Mouse (Mus musculus): Measurements from ENCODE around the gene Foxa2. TPM values are rescaled to one million over a fixed set of nuclear protein-coding genes. Genes with fewer than 3 reads are reported as not detected.

The Foxa2 gene
- total and polyA plus RNA-seq, 2 experiments from 2014 or later: not detected

- Histone ChIP-seq H3K4me1 (ENCODE audit: control insufficient read depth, insufficient read depth) (no peaks in the 10 kb centered on the region), H3K36me3 (replicated peaks; ENCODE audit: control insufficient read depth, insufficient read depth, low read length) (no peaks in the 10 kb centered on the region), H3K27me3 (ENCODE audit: control insufficient read depth, insufficient read depth, low read length) (no peaks in the 10 kb centered on the region), H3K4me2 (ENCODE audit: low read depth, low read length) (no peak overlapping the region), H3K27ac (ENCODE audit: low read depth) (no peak overlapping the region), H3K9me3 (replicated peaks; ENCODE audit: control insufficient read depth, low read length) (no peaks in the 10 kb centered on the region), H3K9ac (replicated peaks; ENCODE audit: low read depth, low read length) (no peak overlapping the region), H3K4me3 (ENCODE audit: low read depth, low read length) (no peak overlapping the region)
- 91% methylated on average over 4 of the region's 4 CpGs for WGBS
- ATAC-seq (ENCODE audit: insufficient read depth, low read depth): no peak
- DNase-seq (ENCODE audit: low spot score): no peak
- TF ChIP-seq CTCF (IDR thresholded peaks at IDR 0.05; ENCODE audit: low read depth): no peak
- no peak for TF ChIP-seq EP300 (IDR thresholded peaks at IDR 0.05; ENCODE audit: low read depth)
Observed at GRCm38 (mm10) chr2:148009049-148009448, 37.7 kb downstream of the Foxa2 start.

- no peaks in the 10 kb centered on the region for H3K9me3 ChIP-seq (replicated peaks; ENCODE audit: control insufficient read depth, low read length)
- no peak overlapping the region for H3K4me3 ChIP-seq (ENCODE audit: low read depth, low read length)
- no peaks in the 10 kb centered on the region for H3K27me3 ChIP-seq (ENCODE audit: control insufficient read depth, insufficient read depth, low read length)
- H3K27ac ChIP-seq (ENCODE audit: low read depth): no peak overlapping the region
- WGBS: 43% methylated on average over 7 of the region's 7 CpGs
- DNase-seq (ENCODE audit: low spot score) (no peak), ATAC-seq (ENCODE audit: insufficient read depth, low read depth) (no peak)
- H3K4me2 ChIP-seq (ENCODE audit: low read depth, low read length): no peak overlapping the region
- no peaks in the 10 kb centered on the region for H3K36me3 ChIP-seq (replicated peaks; ENCODE audit: control insufficient read depth, insufficient read depth, low read length)
- no peaks in the 10 kb centered on the region for H3K4me1 ChIP-seq (ENCODE audit: control insufficient read depth, insufficient read depth)
- TF ChIP-seq EP300 (IDR thresholded peaks at IDR 0.05; ENCODE audit: low read depth) (no peak), CTCF (IDR thresholded peaks at IDR 0.05; ENCODE audit: low read depth) (no peak)
- H3K9ac ChIP-seq (replicated peaks; ENCODE audit: low read depth, low read length): no peak overlapping the region
Observed at GRCm38 (mm10) chr2:148004554-148005521, 41.9 kb downstream of the Foxa2 start.

- Histone ChIP-seq H3K4me3 (ENCODE audit: low read depth, low read length) (no peak overlapping the region), H3K36me3 (replicated peaks; ENCODE audit: control insufficient read depth, insufficient read depth, low read length) (no peaks in the 10 kb centered on the region), H3K4me2 (ENCODE audit: low read depth, low read length) (no peak overlapping the region), H3K4me1 (ENCODE audit: control insufficient read depth, insufficient read depth) (no peaks in the 10 kb centered on the region), H3K27me3 (ENCODE audit: control insufficient read depth, insufficient read depth, low read length) (no peaks in the 10 kb centered on the region), H3K9me3 (replicated peaks; ENCODE audit: control insufficient read depth, low read length) (no peaks in the 10 kb centered on the region), H3K27ac (ENCODE audit: low read depth) (no peak overlapping the region), H3K9ac (replicated peaks; ENCODE audit: low read depth, low read length) (no peak overlapping the region)
- DNase-seq (ENCODE audit: low spot score): no peak
- WGBS: 80% methylated on average over 3 of the region's 3 CpGs
- TF ChIP-seq EP300 (IDR thresholded peaks at IDR 0.05; ENCODE audit: low read depth) (no peak), CTCF (IDR thresholded peaks at IDR 0.05; ENCODE audit: low read depth) (no peak)
- no peak for ATAC-seq (ENCODE audit: insufficient read depth, low read depth)
Observed at GRCm38 (mm10) chr2:148003511-148003910, 43.3 kb downstream of the Foxa2 start.

GRCm38 (mm10) chr2:147998206-147998966 is 48.4 kb downstream of the Foxa2 start:
- H3K9me3 ChIP-seq (replicated peaks; ENCODE audit: control insufficient read depth, low read length): no peaks in the 10 kb centered on the region
- no peak overlapping the region for H3K9ac ChIP-seq (replicated peaks; ENCODE audit: low read depth, low read length)
- WGBS: 61% methylated on average over 10 of the region's 10 CpGs
- no peak for DNase-seq (ENCODE audit: low spot score)
- no peak overlapping the region for H3K27ac ChIP-seq (ENCODE audit: low read depth)
- no peaks in the 10 kb centered on the region for H3K27me3 ChIP-seq (ENCODE audit: control insufficient read depth, insufficient read depth, low read length)
- no peak overlapping the region for H3K4me3 ChIP-seq (ENCODE audit: low read depth, low read length)
- no peak for ATAC-seq (ENCODE audit: insufficient read depth, low read depth)
- TF ChIP-seq EP300 (IDR thresholded peaks at IDR 0.05; ENCODE audit: low read depth) (no peak), CTCF (IDR thresholded peaks at IDR 0.05; ENCODE audit: low read depth) (no peak)
- H3K4me2 ChIP-seq (ENCODE audit: low read depth, low read length): no peak overlapping the region
- H3K4me1 ChIP-seq (ENCODE audit: control insufficient read depth, insufficient read depth): no peaks in the 10 kb centered on the region
- H3K36me3 ChIP-seq (replicated peaks; ENCODE audit: control insufficient read depth, insufficient read depth, low read length): no peaks in the 10 kb centered on the region

- Histone ChIP-seq H3K36me3 (replicated peaks; ENCODE audit: control insufficient read depth, insufficient read depth, low read length) (no peaks in the 10 kb centered on the region), H3K4me1 (ENCODE audit: control insufficient read depth, insufficient read depth) (no peaks in the 10 kb centered on the region), H3K4me3 (ENCODE audit: low read depth, low read length) (no peak overlapping the region), H3K27ac (ENCODE audit: low read depth) (no peak overlapping the region), H3K9me3 (replicated peaks; ENCODE audit: control insufficient read depth, low read length) (no peaks in the 10 kb centered on the region), H3K27me3 (ENCODE audit: control insufficient read depth, insufficient read depth, low read length) (no peaks in the 10 kb centered on the region), H3K9ac (replicated peaks; ENCODE audit: low read depth, low read length) (no peak overlapping the region), H3K4me2 (ENCODE audit: low read depth, low read length) (no peak overlapping the region)
- DNase-seq (ENCODE audit: low spot score) (no peak), ATAC-seq (ENCODE audit: insufficient read depth, low read depth) (no peak)
- no peak for TF ChIP-seq EP300 (IDR thresholded peaks at IDR 0.05; ENCODE audit: low read depth)
- no peak for TF ChIP-seq CTCF (IDR thresholded peaks at IDR 0.05; ENCODE audit: low read depth)
Observed at GRCm38 (mm10) chr2:147996781-147997180, 50.0 kb downstream of the Foxa2 start.
